Mouse (Mus musculus) hindbrain, embryonic 11.5 days (tissue): Measurements from ENCODE around the gene Pdcd1lg2. TPM values are rescaled to one million over a fixed set of nuclear protein-coding genes. Genes with fewer than 3 reads are reported as not detected.

ENCODE experiments used
- ATAC-seq: fragments of 200-750 bp; cut with Nextera tagmentation; 2 replicates; pipeline ENCODE4 v1.8.0; 2017; ENCODE audit warnings: mild to moderate bottlenecking, moderate TSS enrichment, moderate library complexity; ENCODE audit not compliant: low FRiP score
- DNase-seq: peaks from one replicate; pipeline ENCODE4 v3.0.0-alpha.2; 2015; ENCODE audit warnings: low spot score
- H3K27ac ChIP-seq: fragments of 300-500 bp; sonication (generic); 2 replicates; pipeline ENCODE4 v1.5.1; 2014; ENCODE audit warnings: mild to moderate bottlenecking, low read depth, low read length
- H3K27me3 ChIP-seq: fragments of 300-500 bp; sonication (generic); 2 replicates; pipeline ENCODE4 v1.6.1; 2014; ENCODE audit warnings: mild to moderate bottlenecking, low read length, moderate library complexity, mixed read lengths; ENCODE audit not compliant: control insufficient read depth, insufficient read depth
- H3K36me3 ChIP-seq: fragments of 300-500 bp; sonication (generic); 2 replicates; pipeline ENCODE4 v1.6.1; 2014; ENCODE audit warnings: mild to moderate bottlenecking, low read length, moderate library complexity, mixed read lengths; ENCODE audit not compliant: control insufficient read depth, insufficient read depth
- H3K4me1 ChIP-seq: fragments of 300-500 bp; sonication (generic); replicated peaks from 2 replicates; pipeline ENCODE4 v1.6.1; 2014; ENCODE audit warnings: low read length, mixed read lengths; ENCODE audit not compliant: control insufficient read depth, insufficient read depth
- H3K4me2 ChIP-seq: fragments of 300-500 bp; sonication (generic); replicated peaks from 2 replicates; pipeline ENCODE4 v1.6.1; 2014; ENCODE audit warnings: mild to moderate bottlenecking, low read depth, low read length
- H3K4me3 ChIP-seq: fragments of 300-500 bp; sonication (generic); 2 replicates; pipeline ENCODE4 v1.5.1; 2014; ENCODE audit warnings: low read depth, low read length
- H3K9ac ChIP-seq: fragments of 300-500 bp; sonication (generic); 2 replicates; pipeline ENCODE4 v1.6.1; 2014; ENCODE audit warnings: low read depth, low read length
- H3K9me3 ChIP-seq: fragments of 300-500 bp; sonication (generic); 2 replicates; pipeline ENCODE4 v1.6.1; 2016; ENCODE audit warnings: low read length; ENCODE audit not compliant: control insufficient read depth
- WGBS: fragments of 180-500 bp; shearing (Covaris S2); extraction: QIAGEN DNeasy Blood & Tissue Kit; methylation state at CpG from one replicate; pipeline ENCODE4 v1.1.7; 2014; 5-methylcytosine and 5-hydroxymethylcytosine counted together
- polyA plus RNA-seq: library from polyadenylated mRNA; unstranded; fragments of >200 nt; fragmentation: Nextera tagmentation; extraction: Ambion mirVana; gene quantifications from 2 replicates; pipeline ENCODE4 v1.2.1, GENCODE M21; 2014

Pdcd1lg2 gene
- polyA plus RNA-seq, 1 experiment from 2014 or later = not detected

GRCm38 (mm10) chr19:29439242-29439641 is 28.5 kb downstream of the Pdcd1lg2 start:
- Histone ChIP-seq H3K4me3 (no peak overlapping the region), H3K36me3 (no peaks in the 10 kb centered on the region), H3K9ac (no peak overlapping the region), H3K27ac (no peak overlapping the region), H3K27me3 (no peaks in the 10 kb centered on the region), H3K4me2 (no peak overlapping the region), H3K4me1 (no peaks in the 10 kb centered on the region), H3K9me3 (no peaks in the 10 kb centered on the region)
- WGBS = 83% methylated on average over 3 of the region's 3 CpGs
- ATAC-seq = no peak
- DNase-seq = no peak

- WGBS = 84% methylated on average over 2 of the region's 2 CpGs
- ATAC-seq (no peak), DNase-seq (no peak)
- H3K27me3 ChIP-seq = no peaks in the 10 kb centered on the region
- H3K27ac ChIP-seq = no peak overlapping the region
- H3K9ac ChIP-seq = no peak overlapping the region
- H3K9me3 ChIP-seq = no peaks in the 10 kb centered on the region
- H3K4me1 ChIP-seq = no peaks in the 10 kb centered on the region
- H3K4me3 ChIP-seq = no peak overlapping the region
- no peak overlapping the region for H3K4me2 ChIP-seq
- H3K36me3 ChIP-seq = no peaks in the 10 kb centered on the region
Measured at GRCm38 (mm10) chr19:29442492-29442891, 31.8 kb downstream of the Pdcd1lg2 start.

GRCm38 (mm10) chr19:29444364-29444763 is 33.6 kb downstream of the Pdcd1lg2 start:
- Histone ChIP-seq H3K36me3 (no peaks in the 10 kb centered on the region), H3K4me3 (no peak overlapping the region), H3K4me1 (no peaks in the 10 kb centered on the region), H3K27me3 (no peaks in the 10 kb centered on the region), H3K9ac (no peak overlapping the region), H3K9me3 (no peaks in the 10 kb centered on the region), H3K4me2 (no peak overlapping the region), H3K27ac (no peak overlapping the region)
- no peak for ATAC-seq
- DNase-seq = no peak
- 89% methylated on average over 3 of the region's 3 CpGs for WGBS

- H3K36me3 ChIP-seq = no peaks in the 10 kb centered on the region
- no peaks in the 10 kb centered on the region for H3K4me1 ChIP-seq
- H3K4me3 ChIP-seq = no peak overlapping the region
- H3K9me3 ChIP-seq = no peaks in the 10 kb centered on the region
- no peak overlapping the region for H3K9ac ChIP-seq
- DNase-seq = no peak
- no peaks in the 10 kb centered on the region for H3K27me3 ChIP-seq
- 89% methylated on average over 1 of the region's 1 CpGs for WGBS
- no peak overlapping the region for H3K4me2 ChIP-seq
- no peak overlapping the region for H3K27ac ChIP-seq
- ATAC-seq = no peak
Measured at GRCm38 (mm10) chr19:29448373-29448772, 37.7 kb downstream of the Pdcd1lg2 start.

- Histone ChIP-seq H3K4me3 (no peak overlapping the region), H3K27ac (no peak overlapping the region), H3K4me1 (no peaks in the 10 kb centered on the region), H3K9me3 (no peaks in the 10 kb centered on the region), H3K9ac (no peak overlapping the region), H3K27me3 (no peaks in the 10 kb centered on the region), H3K36me3 (no peaks in the 10 kb centered on the region), H3K4me2 (no peak overlapping the region)
- 91% methylated on average over 8 of the region's 8 CpGs for WGBS
- DNase-seq (no peak), ATAC-seq (no peak)
Measured at GRCm38 (mm10) chr19:29450376-29450775, 39.7 kb downstream of the Pdcd1lg2 start.

GRCm38 (mm10) chr19:29454141-29454601 is 43.5 kb downstream of the Pdcd1lg2 start:
- WGBS = 83% methylated on average over 10 of the region's 10 CpGs
- no peak for ATAC-seq

GRCm38 (mm10) chr19:29455156-29455555 is 44.4 kb downstream of the Pdcd1lg2 start:
- ATAC-seq (no peak), DNase-seq (no peak)
- Histone ChIP-seq H3K4me1 (no peaks in the 10 kb centered on the region), H3K4me2 (no peak overlapping the region), H3K9ac (no peak overlapping the region), H3K9me3 (no peaks in the 10 kb centered on the region), H3K27ac (no peak overlapping the region), H3K4me3 (no peak overlapping the region), H3K36me3 (no peaks in the 10 kb centered on the region), H3K27me3 (no peaks in the 10 kb centered on the region)
- 94% methylated on average over 1 of the region's 1 CpGs for WGBS

More at GRCm38 (mm10) chr19:29454141-29454601, 43.5 kb downstream of the Pdcd1lg2 start:
- no peaks in the 10 kb centered on the region for H3K36me3 ChIP-seq
- H3K4me3 ChIP-seq = no peak overlapping the region
- DNase-seq = no peak
- no peaks in the 10 kb centered on the region for H3K9me3 ChIP-seq
- H3K9ac ChIP-seq = no peak overlapping the region
- H3K27ac ChIP-seq = no peak overlapping the region
- no peak overlapping the region for H3K4me2 ChIP-seq
- no peaks in the 10 kb centered on the region for H3K4me1 ChIP-seq
- no peaks in the 10 kb centered on the region for H3K27me3 ChIP-seq

GRCm38 (mm10) chr19:29457982-29458381 is 47.3 kb downstream of the Pdcd1lg2 start:
- ATAC-seq (no peak), DNase-seq (no peak)
- no peaks in the 10 kb centered on the region for H3K36me3 ChIP-seq
- 100% methylated on average over 1 of the region's 1 CpGs for WGBS
- H3K9me3 ChIP-seq = no peaks in the 10 kb centered on the region
- no peak overlapping the region for H3K4me3 ChIP-seq
- no peaks in the 10 kb centered on the region for H3K27me3 ChIP-seq
- H3K9ac ChIP-seq = no peak overlapping the region
- H3K27ac ChIP-seq = no peak overlapping the region
- H3K4me1 ChIP-seq = no peaks in the 10 kb centered on the region
- no peak overlapping the region for H3K4me2 ChIP-seq

GRCm38 (mm10) chr19:29462462-29462861 is 51.7 kb downstream of the Pdcd1lg2 start:
- Histone ChIP-seq H3K4me1 (no peaks in the 10 kb centered on the region), H3K36me3 (no peaks in the 10 kb centered on the region), H3K4me3 (no peak overlapping the region), H3K27ac (no peak overlapping the region), H3K9ac (no peak overlapping the region), H3K4me2 (no peak overlapping the region), H3K9me3 (no peaks in the 10 kb centered on the region), H3K27me3 (no peaks in the 10 kb centered on the region)
- WGBS = 94% methylated on average over 4 of the region's 4 CpGs
- no peak for ATAC-seq
- DNase-seq = no peak
